Mouse (Mus musculus): ENCODE measurements around the gene Gm12216.

GRCm38 (mm10) chr11:53841514-53841913 is 17.5 kb downstream of the Gm12216 start:
- no peak for TF ChIP-seq CTCF (IDR thresholded peaks at IDR 0.05; ENCODE audit: low read depth)
- TF ChIP-seq EP300 (optimal IDR thresholded peaks at IDR 0.05) = no peak
